Mouse (Mus musculus) hindbrain, embryonic 12.5 days (tissue): ENCODE results near the gene Nkx6-1. TPM values are rescaled to one million over a fixed set of nuclear protein-coding genes. Genes with fewer than 3 reads are reported as not detected.
A peak's percentile ranks its signal among the peaks of the same experiment; 100 is the strongest.

Experiments
- ATAC-seq: fragments of 200-750 bp; cut with Nextera tagmentation; 2 replicates; pipeline ENCODE4 v1.8.0; 2017; ENCODE audit warnings: moderate TSS enrichment; ENCODE audit not compliant: low FRiP score
- H3K27ac ChIP-seq: fragments of 300-500 bp; sonication (generic); 2 replicates; pipeline ENCODE4 v1.5.1; 2016; ENCODE audit warnings: mild to moderate bottlenecking
- H3K27me3 ChIP-seq: fragments of 300-500 bp; sonication (generic); 2 replicates; pipeline ENCODE4 v1.6.1; 2016; ENCODE audit warnings: mild to moderate bottlenecking
- H3K36me3 ChIP-seq: fragments of 300-500 bp; sonication (generic); 2 replicates; pipeline ENCODE4 v1.6.1; 2016; ENCODE audit warnings: mild to moderate bottlenecking
- H3K4me1 ChIP-seq: fragments of 300-500 bp; sonication (generic); 2 replicates; pipeline ENCODE4 v1.6.1; 2016
- H3K4me2 ChIP-seq: fragments of 300-500 bp; sonication (generic); replicated peaks from 2 replicates; pipeline ENCODE4 v1.6.1; 2016; ENCODE audit warnings: mild to moderate bottlenecking
- H3K4me3 ChIP-seq: fragments of 300-500 bp; sonication (generic); 2 replicates; pipeline ENCODE4 v1.5.1; 2016; ENCODE audit warnings: mild to moderate bottlenecking
- H3K9ac ChIP-seq: fragments of 300-500 bp; sonication (generic); 2 replicates; pipeline ENCODE4 v1.6.1; 2016; ENCODE audit warnings: mild to moderate bottlenecking, moderate library complexity
- H3K9me3 ChIP-seq: fragments of 300-500 bp; sonication (generic); replicated peaks from 2 replicates; pipeline ENCODE4 v1.6.1; 2016; ENCODE audit warnings: mild to moderate bottlenecking
- WGBS: fragments of 180-500 bp; shearing (Covaris S2); methylation state at CpG from one replicate; pipeline ENCODE4 v1.1.7; 2016; 5-methylcytosine and 5-hydroxymethylcytosine counted together
- polyA plus RNA-seq: library from polyadenylated mRNA; unstranded; fragments of >200 nt; fragmentation: Nextera tagmentation; extraction: Ambion mirVana; gene quantifications from 2 replicates; pipeline ENCODE4 v1.2.1, GENCODE M21; 2016

Gene Nkx6-1
- polyA plus RNA-seq, 1 experiment from 2014 or later: 18.9 TPM

DNA sequence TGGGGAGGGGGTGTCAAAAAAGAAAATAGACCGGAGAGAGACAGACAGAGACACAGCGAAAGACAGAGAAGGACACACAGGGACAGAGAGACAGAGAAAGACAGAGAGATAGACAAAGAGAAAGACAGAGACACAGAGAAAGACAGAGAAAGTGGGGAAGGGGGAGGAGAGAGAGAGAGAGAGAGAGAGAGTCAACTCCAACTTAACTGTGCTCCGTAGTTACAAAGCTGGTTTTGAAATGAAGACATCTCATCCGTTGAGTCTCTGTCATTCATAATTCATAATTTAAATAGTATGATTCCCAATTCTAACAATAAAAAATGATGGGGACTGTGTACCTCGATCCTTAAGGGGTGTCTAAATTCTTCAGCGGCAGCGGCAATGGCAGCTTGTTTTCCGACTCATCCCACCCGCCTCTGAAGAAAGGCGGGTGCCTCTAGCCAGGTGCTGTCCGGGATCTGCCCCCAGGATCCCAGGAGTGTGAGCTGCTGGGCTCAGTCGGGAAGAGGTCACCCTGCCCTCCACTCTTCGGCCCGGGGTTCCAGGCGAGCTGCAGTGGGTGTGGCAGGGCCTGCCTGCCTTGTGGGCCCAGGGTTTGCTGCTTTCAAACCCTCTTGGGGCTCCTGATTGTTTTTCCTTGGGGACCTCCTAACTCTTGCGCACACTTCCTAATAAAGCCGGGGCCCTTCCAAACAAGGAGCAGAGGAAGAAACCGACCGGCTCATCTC lies 2.6 kb upstream of the Nkx6-1 start:
- Histone ChIP-seq H3K9ac (no peak overlapping the region), H3K4me3 (peak overlapping the region; percentile 21; the same call in 1 of the 2 replicates), H3K9me3 (no peaks in the 10 kb centered on the region), H3K36me3 (no peaks in the 10 kb centered on the region), H3K4me2 (peak overlapping the region; percentile 38; the same call in 1 of the 2 replicates), H3K27ac (no peak overlapping the region), H3K27me3 (peaks cover 83% of the 10 kb centered on the region), H3K4me1 (peaks cover 22% of the 10 kb centered on the region)
- no peak for ATAC-seq
- under 1% methylated on average over 19 of the region's 19 CpGs for WGBS

- peaks cover 22% of the 10 kb centered on the region for H3K4me1 ChIP-seq
- peak overlapping the region; percentile 53 for H3K4me2 ChIP-seq
- no peak overlapping the region for H3K27ac ChIP-seq
- 1% methylated on average over 18 of the region's 18 CpGs for WGBS
- H3K36me3 ChIP-seq: no peaks in the 10 kb centered on the region
- H3K27me3 ChIP-seq: peaks cover 90% of the 10 kb centered on the region
- H3K9ac ChIP-seq: no peak overlapping the region
- H3K4me3 ChIP-seq: peak overlapping the region; percentile 21; the same call in 1 of the 2 replicates
- no peaks in the 10 kb centered on the region for H3K9me3 ChIP-seq
- no peak for ATAC-seq
Measured at GRCm38 (mm10) chr5:101666713-101667112, 1.9 kb upstream of the Nkx6-1 start.

GRCm38 (mm10) chr5:101666091-101666490 lies 1.3 kb upstream of the Nkx6-1 start:
- H3K4me2 ChIP-seq: peak overlapping the region; percentile 53
- H3K4me3 ChIP-seq: no peak overlapping the region

DNA sequence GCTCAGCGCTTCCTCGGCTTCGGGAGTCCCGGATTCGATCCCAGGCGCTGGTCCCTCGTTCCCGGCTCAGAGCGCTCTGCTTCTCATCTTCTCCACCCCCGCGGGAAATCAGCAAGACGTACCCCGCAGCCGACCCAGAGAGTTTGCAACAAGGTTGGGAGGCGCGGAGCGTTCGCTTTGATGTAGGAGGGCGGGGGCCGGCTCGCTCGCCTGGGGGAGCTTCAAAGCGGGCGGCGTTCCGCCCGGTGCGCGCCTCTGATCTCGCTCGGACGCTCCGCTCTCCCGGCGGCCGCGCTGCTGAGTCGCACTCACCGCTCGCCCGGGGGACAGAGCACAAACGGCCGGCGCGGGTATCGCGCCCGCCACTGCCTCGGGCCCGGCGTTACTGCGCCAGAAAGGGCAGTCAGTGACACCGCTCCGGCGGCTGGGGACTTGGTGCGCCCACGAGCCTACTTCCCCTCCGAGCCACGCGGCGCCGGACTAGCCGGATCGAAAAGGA lies 324 bp downstream of the Nkx6-1 start:
- H3K4me3 ChIP-seq: peak overlapping the region; percentile 47
- no peaks in the 10 kb centered on the region for H3K9me3 ChIP-seq
- under 1% methylated on average over 64 of the region's 64 CpGs for WGBS
- H3K27ac ChIP-seq: peak overlapping the region; percentile 78
- peaks cover 23% of the 10 kb centered on the region for H3K4me1 ChIP-seq
- peak overlapping the region; percentile 73 for H3K9ac ChIP-seq
- H3K27me3 ChIP-seq: peaks cover 88% of the 10 kb centered on the region
- H3K36me3 ChIP-seq: no peaks in the 10 kb centered on the region
- H3K4me2 ChIP-seq: peak overlapping the region; percentile 53
- ATAC-seq: no peak

More at GRCm38 (mm10) chr5:101666091-101666490, 1.3 kb upstream of the Nkx6-1 start:
- no peak for ATAC-seq
- no peak overlapping the region for H3K9ac ChIP-seq
- WGBS: 3% methylated on average over 9 of the region's 9 CpGs
- H3K27me3 ChIP-seq: peaks cover 95% of the 10 kb centered on the region
- peaks cover 22% of the 10 kb centered on the region for H3K4me1 ChIP-seq
- no peak overlapping the region for H3K27ac ChIP-seq
- H3K9me3 ChIP-seq: no peaks in the 10 kb centered on the region
- no peaks in the 10 kb centered on the region for H3K36me3 ChIP-seq

GRCm38 (mm10) chr5:101663621-101664422 lies 974 bp downstream of the Nkx6-1 start:
- Histone ChIP-seq H3K27me3 (peaks cover 86% of the 10 kb centered on the region), H3K4me1 (peaks cover 24% of the 10 kb centered on the region), H3K36me3 (no peaks in the 10 kb centered on the region), H3K4me3 (peak overlapping the region; percentile 47), H3K9me3 (no peaks in the 10 kb centered on the region), H3K27ac (peak overlapping the region; percentile 78), H3K9ac (peak overlapping the region; percentile 73), H3K4me2 (peak overlapping the region; percentile 53)
- 1% methylated on average over 73 of the region's 94 CpGs for WGBS
- no peak for ATAC-seq

GRCm38 (mm10) chr5:101663176-101663575 lies 1.6 kb downstream of the Nkx6-1 start:
- under 1% methylated on average over 23 of the region's 23 CpGs for WGBS

GRCm38 (mm10) chr5:101662485-101662884 lies 2.3 kb downstream of the Nkx6-1 start:
- H3K27ac ChIP-seq: no peak overlapping the region
- H3K9ac ChIP-seq: peak overlapping the region; percentile 73
- H3K4me3 ChIP-seq: peak overlapping the region; percentile 47
- peaks cover 24% of the 10 kb centered on the region for H3K4me1 ChIP-seq
- H3K27me3 ChIP-seq: peaks cover 82% of the 10 kb centered on the region
- no peaks in the 10 kb centered on the region for H3K9me3 ChIP-seq
- WGBS: under 1% methylated on average over 8 of the region's 8 CpGs
- H3K4me2 ChIP-seq: peak overlapping the region; percentile 53
- no peaks in the 10 kb centered on the region for H3K36me3 ChIP-seq
- ATAC-seq: no peak

More at GRCm38 (mm10) chr5:101663176-101663575, 1.6 kb downstream of the Nkx6-1 start:
- Histone ChIP-seq H3K27me3 (peaks cover 84% of the 10 kb centered on the region), H3K4me2 (peak overlapping the region; percentile 53), H3K9me3 (no peaks in the 10 kb centered on the region), H3K36me3 (no peaks in the 10 kb centered on the region), H3K27ac (peak overlapping the region; percentile 78), H3K4me3 (peak overlapping the region; percentile 47), H3K9ac (peak overlapping the region; percentile 73), H3K4me1 (peaks cover 24% of the 10 kb centered on the region)
- ATAC-seq: no peak

DNA sequence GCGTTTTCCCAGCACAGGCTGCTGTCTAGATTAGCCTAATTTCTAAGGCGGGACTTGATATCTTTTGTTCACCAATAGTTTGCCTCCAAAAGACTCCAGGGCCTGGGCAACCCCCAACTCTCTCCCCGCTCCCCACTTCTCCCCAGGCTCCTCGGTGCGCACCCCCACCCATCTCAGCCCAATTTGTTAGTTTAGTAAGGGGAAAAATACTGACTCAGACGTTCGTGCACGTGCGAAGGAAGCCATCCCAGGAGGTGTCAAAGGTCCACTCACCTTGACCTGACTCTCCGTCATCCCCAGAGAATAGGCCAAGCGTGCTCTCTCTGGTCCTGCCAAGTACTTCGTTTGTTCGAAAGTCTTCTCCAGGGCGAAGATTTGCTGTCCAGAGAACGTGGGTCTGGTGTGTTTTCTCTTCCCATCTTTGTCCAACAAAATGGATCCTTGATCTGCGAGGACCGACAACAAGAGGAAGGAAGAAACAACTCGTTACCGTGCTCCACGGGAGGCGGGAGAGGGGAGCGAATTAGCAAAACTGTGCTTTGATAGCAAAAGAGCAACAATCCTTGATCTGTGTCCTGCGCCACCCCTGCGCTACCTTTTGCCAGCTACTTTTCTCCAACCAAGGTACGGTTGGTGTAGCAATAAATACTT lies 3.1 kb downstream of the Nkx6-1 start:
- 0 out of 2 replicates have a peak overlapping the region, but pooled peaks have one; percentile 23 for H3K27ac ChIP-seq
- H3K36me3 ChIP-seq: no peaks in the 10 kb centered on the region
- 2% methylated on average over 25 of the region's 25 CpGs for WGBS
- peaks cover 83% of the 10 kb centered on the region for H3K27me3 ChIP-seq
- peak overlapping the region; percentile 47 for H3K4me3 ChIP-seq
- peak overlapping the region; percentile 73 for H3K9ac ChIP-seq
- no peak for ATAC-seq
- H3K9me3 ChIP-seq: no peaks in the 10 kb centered on the region
- H3K4me2 ChIP-seq: peak overlapping the region; percentile 53
- peaks cover 24% of the 10 kb centered on the region for H3K4me1 ChIP-seq

- Histone ChIP-seq H3K9ac (no peak overlapping the region), H3K36me3 (no peaks in the 10 kb centered on the region), H3K4me3 (0 out of 2 replicates have a peak overlapping the region, but pooled peaks have one; percentile 47), H3K27ac (no peak overlapping the region), H3K4me1 (peaks cover 24% of the 10 kb centered on the region), H3K4me2 (peak overlapping the region; percentile 12; the same call in 1 of the 2 replicates), H3K27me3 (peaks cover 84% of the 10 kb centered on the region), H3K9me3 (no peaks in the 10 kb centered on the region)
- WGBS: 5% methylated on average over 3 of the region's 3 CpGs
- ATAC-seq: no peak
Measured at GRCm38 (mm10) chr5:101660666-101661065, 4.1 kb downstream of the Nkx6-1 start.

DNA sequence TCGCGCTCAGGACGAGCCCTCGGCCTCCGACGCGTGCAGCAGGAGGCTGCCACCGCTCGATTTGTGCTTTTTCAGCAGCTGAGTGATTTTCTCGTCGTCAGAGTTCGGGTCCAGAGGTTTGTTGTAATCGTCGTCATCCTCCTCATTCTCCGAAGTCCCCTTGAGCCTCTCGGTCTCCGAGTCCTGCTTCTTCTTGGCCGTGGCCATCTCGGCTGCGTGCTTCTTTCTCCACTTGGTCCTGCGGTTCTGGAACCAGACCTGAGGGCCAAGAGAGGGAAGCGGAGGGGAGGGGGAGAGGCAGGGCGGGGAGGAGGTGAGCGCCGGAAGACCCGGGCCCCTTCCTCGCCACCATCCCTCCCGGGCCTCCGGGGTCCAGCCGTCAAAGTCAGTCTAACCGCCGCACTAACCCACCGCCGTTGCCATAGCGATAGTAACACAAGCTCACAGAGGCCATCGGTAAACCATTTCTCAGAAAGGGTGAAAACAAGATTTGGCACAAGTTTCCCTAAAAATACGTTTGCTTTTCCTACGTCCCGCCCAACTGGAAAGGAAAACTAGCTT lies 5.3 kb downstream of the Nkx6-1 start:
- Histone ChIP-seq H3K36me3 (no peaks in the 10 kb centered on the region), H3K4me1 (peaks cover 17% of the 10 kb centered on the region), H3K9ac (peak overlapping the region; percentile 57), H3K27me3 (peaks cover 84% of the 10 kb centered on the region), H3K9me3 (no peaks in the 10 kb centered on the region), H3K4me2 (peak overlapping the region; percentile 44), H3K27ac (0 out of 2 replicates have a peak overlapping the region, but pooled peaks have one; percentile 19), H3K4me3 (peak overlapping the region; percentile 47)
- WGBS: under 1% methylated on average over 39 of the region's 39 CpGs
- 0 out of 2 replicates have a peak, but pooled peaks have one; percentile 44 for ATAC-seq

- Histone ChIP-seq H3K4me3 (peak overlapping the region; percentile 47), H3K9me3 (no peaks in the 10 kb centered on the region), H3K4me2 (peak overlapping the region; percentile 44), H3K27me3 (peaks cover 84% of the 10 kb centered on the region), H3K27ac (peak overlapping the region; percentile 60; the same call in 1 of the 2 replicates), H3K36me3 (no peaks in the 10 kb centered on the region), H3K9ac (peak overlapping the region; percentile 57; the same call in 1 of the 2 replicates), H3K4me1 (peaks cover 12% of the 10 kb centered on the region)
- under 1% methylated on average over 23 of the region's 23 CpGs for WGBS
- ATAC-seq: no peak
Measured at GRCm38 (mm10) chr5:101658984-101659290, 5.9 kb downstream of the Nkx6-1 start.
